Mouse (Mus musculus) skeletal muscle tissue, adult 2 months (tissue): ENCODE results near the gene N4bp2l2.

Experiments used
- DNase-seq: peaks from one replicate; pipeline ENCODE4 v3.0.0-alpha.2; 2012; ENCODE audit warnings: low read depth, low spot score

N4bp2l2 gene

GRCm38 (mm10) chr5:150598202-150599119 lies 67.5 kb downstream of the N4bp2l2 start:
- no peak for DNase-seq

- no peak for DNase-seq
These were observed 68.9 kb downstream of the N4bp2l2 start, which contains the start of gene N4bp2l1 for GRCm38 (mm10) chr5:150597088-150597487. Gene N4bp2l1, minus strand, starts transcription at chr5:150597188.

- DNase-seq, result no peak
These were observed 70.5 kb downstream of the N4bp2l2 start for GRCm38 (mm10) chr5:150595366-150596016.

- no peak for DNase-seq
These were observed 71.2 kb downstream of the N4bp2l2 start for GRCm38 (mm10) chr5:150594649-150595339.

- DNase-seq, result no peak
These were observed 72.0 kb downstream of the N4bp2l2 start for GRCm38 (mm10) chr5:150593756-150594648.

DNA sequence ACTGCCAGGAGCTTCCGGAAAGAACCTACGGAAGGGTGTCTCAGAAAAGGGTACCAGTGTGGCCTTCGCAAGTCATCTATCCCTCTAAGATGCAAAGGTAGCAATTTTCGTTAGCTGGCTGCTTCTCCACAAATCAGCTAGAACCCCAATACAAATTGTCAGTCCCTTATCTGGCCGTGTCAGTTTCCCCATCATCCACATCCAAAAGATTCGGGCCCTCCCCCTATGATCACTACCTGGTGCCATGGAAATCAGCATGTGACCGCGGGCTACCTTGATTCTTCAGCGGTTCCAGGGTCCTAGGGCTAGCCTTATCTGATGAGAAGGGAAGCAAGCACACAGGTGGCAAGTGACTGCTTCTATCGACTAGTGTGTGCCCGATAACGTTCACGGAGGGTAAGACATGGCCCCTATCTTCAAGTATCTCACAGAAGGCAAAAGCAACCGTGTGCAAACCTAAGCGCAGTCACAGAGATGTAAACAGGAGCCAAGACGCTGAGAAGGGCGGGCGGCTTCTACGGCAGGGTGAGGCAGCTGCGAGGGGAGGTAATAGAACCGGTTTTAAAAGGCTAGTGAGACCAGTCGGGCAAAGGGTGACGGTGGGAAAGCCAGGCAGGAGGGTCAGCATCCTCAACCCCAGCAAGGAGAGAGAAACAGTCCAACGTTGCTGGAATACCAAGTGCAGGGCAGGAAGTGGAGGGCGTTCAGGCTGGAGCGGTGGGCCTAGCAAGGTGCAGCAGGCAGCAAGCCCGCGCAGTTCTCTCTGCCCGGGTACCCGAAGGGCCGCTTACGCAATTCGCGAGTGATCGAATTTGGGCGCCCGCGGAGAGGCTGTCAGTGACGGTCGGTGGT lies 72.9 kb downstream of the N4bp2l2 start:
- no peak for DNase-seq

DNA sequence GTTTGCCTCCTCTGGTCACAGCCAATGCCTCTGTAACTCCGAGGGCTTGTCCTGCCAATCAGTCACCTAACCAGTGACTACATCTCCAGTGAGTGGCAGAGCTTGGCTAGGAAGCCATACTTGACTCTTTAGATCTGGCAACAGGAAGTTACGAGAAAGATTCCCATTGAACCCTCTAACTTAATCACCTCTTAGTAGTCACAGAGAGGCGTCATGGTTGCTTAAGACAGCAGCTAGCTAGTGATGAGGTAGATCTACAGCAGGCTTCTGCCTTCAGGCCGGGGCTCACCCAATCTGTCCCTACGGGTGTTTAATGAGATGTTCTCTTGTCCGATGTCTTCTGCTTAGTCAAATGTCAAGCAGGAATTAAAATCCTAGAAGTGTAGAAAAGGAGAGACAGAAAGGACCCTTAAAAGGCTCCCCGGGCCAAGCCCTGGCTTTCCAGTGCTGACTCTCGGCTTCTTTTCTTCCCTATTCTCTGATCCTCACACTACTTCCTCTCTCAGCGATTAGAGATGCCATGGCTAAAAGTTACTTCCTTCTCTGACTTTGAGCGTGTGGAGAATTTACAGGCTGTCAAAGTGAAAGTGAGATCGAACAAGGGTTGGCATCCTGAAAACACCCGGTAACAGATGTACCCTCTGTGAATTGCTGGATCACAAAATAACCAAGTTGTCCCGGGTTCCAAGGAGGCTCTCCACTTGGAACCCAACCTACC lies 73.6 kb downstream of the N4bp2l2 start:
- no peak for DNase-seq

GRCm38 (mm10) chr5:150589945-150590344 lies 76.0 kb downstream of the N4bp2l2 start:
- DNase-seq, result no peak

DNA sequence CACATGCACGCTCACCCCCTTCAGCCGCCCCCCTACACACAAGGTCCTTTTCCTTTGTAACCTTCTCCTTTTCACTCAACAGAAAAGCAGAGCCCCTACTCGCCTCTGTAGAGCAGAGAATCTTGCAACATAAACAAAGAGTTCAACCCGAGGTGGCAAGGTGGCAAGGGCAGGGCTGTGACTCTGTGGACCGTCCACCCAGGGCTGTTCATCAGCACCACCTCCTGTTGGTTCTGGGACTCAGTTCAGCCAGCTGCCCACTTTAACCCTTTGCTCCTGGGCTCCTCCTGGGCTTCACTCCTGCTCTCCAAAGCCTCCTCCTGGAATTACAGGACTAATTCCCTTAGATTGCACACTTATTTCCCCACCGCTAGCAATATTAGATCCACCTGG lies 81.7 kb downstream of the N4bp2l2 start:
- no peak for DNase-seq

- DNase-seq, result peak; percentile 47
These were observed 82.2 kb downstream of the N4bp2l2 start for GRCm38 (mm10) chr5:150583622-150584336.

- DNase-seq, result no peak
These were observed 82.8 kb downstream of the N4bp2l2 start for GRCm38 (mm10) chr5:150583181-150583580.

DNA sequence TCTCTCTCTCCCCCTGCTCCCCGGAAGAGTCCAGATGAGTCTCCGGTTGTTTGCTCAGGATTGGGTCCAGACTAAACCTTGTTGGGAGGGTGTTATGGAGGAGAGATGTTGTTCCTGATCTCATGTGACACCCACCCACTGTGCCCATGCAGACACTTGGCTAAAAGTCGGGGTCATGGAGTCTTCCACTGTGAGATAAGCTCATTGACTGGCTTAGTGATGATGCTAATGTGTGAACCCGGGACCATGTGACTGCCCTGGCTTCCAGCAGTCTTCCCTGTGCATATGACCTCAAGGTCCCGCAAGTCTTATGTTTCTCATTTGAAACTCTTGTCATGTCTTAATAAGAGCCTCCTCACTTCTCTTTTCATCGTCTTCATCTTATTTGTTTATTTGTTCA lies 84.8 kb downstream of the N4bp2l2 start:
- DNase-seq, result no peak

DNA sequence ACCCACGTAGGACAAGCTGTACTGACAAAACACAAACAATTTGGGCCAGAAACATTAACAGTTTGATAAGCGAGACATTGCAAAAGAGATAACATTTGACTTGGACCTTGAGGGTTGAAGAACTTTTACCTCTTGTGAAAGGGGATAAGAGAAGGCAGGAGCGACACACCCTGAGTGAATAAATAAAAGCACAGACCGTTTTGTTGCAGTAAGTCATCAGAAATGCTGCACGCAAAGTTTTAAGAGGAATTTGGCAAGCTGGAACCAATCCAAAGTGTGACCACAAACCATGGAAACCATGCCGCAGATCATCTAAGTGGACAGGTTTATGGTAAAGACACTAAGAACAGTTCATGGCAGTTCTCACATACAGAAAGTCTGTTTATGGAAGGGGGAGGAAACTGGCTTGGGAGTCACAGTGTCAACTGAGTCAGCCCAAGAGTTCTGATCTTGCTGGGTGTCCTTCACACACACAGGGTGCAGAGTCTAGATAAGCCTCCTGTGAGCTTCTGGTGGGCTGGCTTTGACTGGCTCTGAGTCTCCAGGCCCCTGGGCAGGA lies 87.3 kb downstream of the N4bp2l2 start:
- DNase-seq, result no peak

DNA sequence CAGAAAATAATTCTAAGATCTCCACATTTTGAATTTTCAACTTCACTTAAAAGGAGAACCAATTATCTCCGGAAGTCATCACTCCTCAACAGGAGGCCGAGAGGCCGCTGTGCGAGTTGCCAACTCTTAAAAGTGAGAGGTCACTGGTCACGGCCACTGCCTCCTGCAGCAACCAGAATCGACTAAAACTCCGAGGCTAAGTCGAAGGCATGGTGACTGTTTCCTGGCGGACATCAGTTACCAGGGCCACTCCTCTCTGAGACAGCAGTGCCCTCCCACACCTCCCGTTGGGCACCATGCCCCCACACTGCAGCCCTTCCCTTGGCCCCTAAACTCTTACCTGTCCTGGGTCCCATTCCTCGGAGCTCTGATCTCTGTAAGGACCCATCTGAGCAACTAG lies 89.2 kb downstream of the N4bp2l2 start:
- no peak for DNase-seq

DNA sequence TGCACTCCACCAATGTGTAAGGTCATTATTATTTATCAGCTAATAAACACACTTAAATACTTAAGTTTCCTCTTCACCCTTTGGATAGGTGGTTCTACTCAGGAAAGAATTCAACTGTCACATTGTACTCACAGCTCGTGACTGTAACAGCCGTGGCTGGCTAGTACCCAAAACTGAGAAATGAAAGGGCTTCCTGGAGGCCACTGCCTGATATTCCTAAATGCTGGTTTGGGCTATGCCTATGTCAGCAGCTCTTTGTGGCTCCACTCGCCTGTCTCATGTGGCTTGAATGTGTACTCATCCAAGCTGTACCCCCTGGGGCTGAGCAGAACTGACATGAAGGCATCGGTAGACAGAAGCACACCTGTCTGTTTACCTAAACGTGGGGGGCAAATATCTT lies 91.1 kb downstream of the N4bp2l2 start:
- no peak for DNase-seq

DNA sequence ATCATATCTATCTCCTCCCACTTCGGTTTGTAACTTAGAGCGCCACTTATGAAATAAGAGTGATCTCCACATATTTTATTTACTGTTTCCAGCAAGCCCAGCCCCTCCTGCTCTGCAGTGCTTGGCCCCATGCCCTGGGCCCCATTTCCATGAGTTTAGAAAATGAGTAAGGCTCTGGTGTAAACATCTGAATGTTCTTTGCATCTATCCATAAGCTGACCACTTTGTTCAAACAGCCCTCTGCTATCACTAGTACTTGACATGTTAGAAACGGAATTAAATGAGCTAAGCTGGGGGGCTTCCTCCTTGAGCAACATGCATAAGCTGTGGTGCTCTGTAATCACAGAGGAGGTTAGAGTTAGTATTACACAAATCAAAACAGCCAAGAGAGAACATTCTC lies 91.6 kb downstream of the N4bp2l2 start:
- DNase-seq, result no peak

DNA sequence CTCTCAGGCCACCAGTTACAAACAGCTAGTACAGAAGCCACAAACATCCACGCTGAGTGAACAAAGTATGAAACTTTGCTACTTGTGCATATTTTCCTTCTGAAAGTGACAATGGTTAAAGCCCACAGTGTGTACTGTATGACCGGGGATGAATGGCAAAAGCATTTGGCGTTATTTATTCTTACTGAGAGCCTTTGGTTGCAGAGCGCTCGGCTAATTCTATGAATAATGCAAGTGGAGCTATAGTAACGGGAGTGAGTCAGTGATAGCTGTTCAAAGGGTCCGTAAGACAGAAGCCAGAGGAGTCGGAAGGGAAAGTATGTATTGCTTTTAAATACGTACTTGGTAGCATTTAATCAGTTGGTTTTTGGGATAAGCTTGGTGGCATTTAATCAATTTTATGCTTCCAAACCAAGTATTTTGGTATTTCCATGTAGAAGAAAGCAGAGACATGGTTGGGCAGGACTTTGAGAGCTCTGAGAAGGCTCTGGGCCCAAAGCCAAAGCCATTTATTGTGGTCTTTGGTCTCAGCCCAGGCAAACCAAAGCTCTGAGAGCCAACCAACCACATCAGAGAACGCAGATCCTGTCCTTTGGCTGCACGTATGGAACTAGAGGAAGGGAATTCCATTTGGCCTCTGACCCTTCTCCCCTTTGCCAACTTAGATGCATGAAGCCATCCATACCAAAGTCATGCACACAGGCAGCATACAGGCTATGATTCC lies 95.3 kb downstream of the N4bp2l2 start:
- no peak for DNase-seq

GRCm38 (mm10) chr5:150566971-150567370 lies 99.0 kb downstream of the N4bp2l2 start:
- DNase-seq, result no peak
